Mouse (Mus musculus) heart, postnatal 4 days (tissue): ENCODE data around the gene Pabpn1l. TPM values are rescaled to one million over a fixed set of nuclear protein-coding genes. Genes with fewer than 3 reads are reported as not detected.

Source experiments
- DNase-seq: peaks from one replicate; pipeline ENCODE4 v3.0.0; 2021
- total RNA-seq, 2 experiments: library from RNA; stranded (reverse); gene quantifications; 2 replicates each; pipeline ENCODE4 v1.2.3; 2021

Pabpn1l gene
- total RNA-seq: not detected

- DNase-seq: no peak
Measured at GRCm38 (mm10) chr8:122622727-122623126, at the start of gene Pabpn1l. Pabpn1l (minus strand) TSS chr8:122622739.

- DNase-seq: no peak
Measured at GRCm38 (mm10) chr8:122671894-122672293, 49.4 kb upstream of the Pabpn1l start.

DNA sequence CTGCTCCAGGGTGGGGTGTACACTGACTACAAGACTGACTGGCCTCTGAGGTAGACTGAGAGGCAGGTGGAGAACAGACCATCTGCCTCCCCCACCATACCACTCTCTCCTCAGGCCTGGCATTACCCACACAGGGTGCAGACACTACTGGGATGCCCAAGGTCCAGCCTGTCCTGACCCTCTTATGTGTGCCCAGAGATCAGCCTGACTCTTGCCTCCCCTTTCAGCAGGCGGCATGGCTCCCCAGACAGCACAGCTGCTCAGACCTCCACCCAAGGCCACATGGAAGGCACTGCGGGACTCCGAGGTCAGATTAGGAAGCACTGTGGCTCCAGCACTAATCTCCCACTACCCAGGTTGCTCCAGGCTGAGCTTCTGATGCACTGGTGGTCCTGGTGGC, 48.2 kb upstream of the Pabpn1l start:
- DNase-seq: no peak

GRCm38 (mm10) chr8:122670001-122670400, 47.5 kb upstream of the Pabpn1l start:
- no peak for DNase-seq

DNA sequence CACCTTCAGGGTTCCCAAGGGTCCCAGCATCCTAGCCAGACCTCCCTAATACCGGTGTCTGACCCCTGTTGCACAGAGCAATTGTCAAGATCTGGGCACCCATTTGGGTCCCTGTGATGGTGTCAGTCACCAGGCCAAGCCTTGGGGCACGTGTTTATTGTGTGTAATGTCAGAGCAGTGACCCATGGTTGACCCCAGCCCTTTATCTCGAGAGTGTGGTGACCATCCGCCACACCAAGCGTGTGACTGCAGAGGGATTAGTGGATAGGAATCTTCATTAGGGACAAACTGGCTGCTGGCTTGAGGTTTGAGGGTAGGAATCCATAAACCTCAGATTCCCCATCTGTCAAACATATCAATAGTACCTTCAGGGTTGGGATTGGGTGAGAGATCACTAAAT, 46.8 kb upstream of the Pabpn1l start:
- DNase-seq: no peak

DNA sequence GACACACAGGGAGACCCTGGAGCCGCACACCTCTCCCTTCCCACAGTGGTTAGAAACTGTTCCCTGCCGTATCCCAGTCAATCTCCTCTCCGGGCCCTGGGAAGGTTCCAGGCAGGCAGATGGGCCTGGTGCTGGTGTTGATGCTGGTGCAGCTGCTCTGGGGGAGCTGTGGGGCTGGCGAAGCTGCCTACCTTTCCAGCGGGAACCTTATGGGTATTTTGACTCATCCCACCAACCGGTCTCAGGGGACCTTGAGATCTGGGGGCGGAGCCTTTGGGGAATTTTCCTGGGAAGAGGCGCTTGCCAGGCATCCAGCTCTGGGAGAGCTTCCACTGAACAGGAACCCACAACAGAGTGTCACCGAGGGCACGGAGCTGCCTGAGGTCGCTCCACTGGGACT, 45.3 kb upstream of the Pabpn1l start:
- DNase-seq: no peak

- DNase-seq: peak; percentile 27
Measured at GRCm38 (mm10) chr8:122666827-122667226, 44.3 kb upstream of the Pabpn1l start.

- DNase-seq: peak; percentile 63
Measured at GRCm38 (mm10) chr8:122666338-122666764, 43.8 kb upstream of the Pabpn1l start.

DNA sequence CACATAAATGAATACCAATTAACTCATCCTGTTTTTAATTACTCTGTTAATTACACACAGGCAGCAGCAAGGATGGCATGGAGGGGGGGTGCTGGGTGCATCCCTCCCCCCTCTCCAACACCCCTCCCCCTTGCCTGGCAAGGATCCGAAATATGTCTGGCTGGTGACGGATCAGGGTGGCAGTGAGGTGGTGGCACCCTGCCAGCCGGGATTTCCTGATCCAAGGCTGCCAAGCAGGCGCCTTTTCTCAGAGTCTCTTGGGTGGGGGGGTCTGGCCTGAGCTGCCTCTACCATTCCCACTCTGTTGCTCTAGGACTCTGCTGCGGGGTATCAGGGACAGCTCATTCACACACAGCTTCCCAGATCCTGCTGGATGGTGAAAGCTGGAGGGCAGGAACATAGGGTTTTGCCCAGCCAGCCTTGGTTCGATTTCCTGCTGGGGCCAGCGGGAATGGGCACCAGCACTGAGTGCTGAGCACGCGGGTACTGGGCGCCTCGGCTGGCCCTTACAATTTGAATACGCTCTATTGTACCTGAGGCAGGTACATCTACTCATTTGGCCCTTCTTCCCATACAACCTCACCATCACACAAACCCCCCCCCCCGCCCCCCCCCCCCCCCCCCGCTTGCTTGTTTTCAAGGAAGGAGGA, 43.3 kb upstream of the Pabpn1l start:
- DNase-seq: peak; percentile 90

DNA sequence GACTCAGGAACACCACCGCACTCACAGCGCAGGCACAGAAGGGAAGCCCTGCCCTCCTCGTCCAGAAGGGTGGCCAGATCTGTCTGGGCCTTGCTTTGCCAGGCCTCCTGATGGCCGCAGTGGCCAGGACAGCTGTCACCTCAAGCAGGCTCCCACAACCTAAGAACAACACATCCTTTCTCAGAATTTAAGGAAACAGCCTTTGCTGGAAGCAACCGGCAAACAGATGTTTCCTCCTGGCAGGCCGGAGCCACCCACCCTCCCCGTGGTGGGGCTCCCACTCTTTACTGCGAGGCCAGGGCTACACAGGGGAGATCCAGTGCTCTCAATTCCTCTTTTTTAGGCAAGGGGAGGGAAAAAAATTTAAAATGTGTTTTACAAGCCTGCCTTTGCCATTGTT, 42.7 kb upstream of the Pabpn1l start:
- peak; percentile 76 for DNase-seq

- no peak for DNase-seq
Measured at GRCm38 (mm10) chr8:122663670-122664069, 41.1 kb upstream of the Pabpn1l start.

DNA sequence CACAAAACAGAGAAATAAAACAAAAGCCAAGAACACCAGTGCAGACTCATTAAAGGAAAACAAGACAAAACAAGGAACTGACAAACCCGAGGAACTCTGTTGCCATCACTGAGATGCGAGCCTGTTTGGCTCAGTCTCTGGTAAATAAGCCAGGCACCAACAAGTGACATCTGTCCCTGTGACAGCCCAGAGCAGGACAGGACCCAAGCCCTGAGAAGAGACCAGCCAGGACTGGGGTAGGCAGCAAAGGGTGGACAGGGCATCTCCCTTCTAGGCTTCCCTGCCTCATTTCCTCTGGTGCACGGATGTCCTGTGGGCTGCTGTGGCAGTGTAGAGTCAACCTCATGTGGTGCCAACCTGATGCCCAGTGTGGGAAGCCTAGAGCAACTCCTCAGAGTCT, 40.6 kb upstream of the Pabpn1l start:
- DNase-seq: no peak

DNA sequence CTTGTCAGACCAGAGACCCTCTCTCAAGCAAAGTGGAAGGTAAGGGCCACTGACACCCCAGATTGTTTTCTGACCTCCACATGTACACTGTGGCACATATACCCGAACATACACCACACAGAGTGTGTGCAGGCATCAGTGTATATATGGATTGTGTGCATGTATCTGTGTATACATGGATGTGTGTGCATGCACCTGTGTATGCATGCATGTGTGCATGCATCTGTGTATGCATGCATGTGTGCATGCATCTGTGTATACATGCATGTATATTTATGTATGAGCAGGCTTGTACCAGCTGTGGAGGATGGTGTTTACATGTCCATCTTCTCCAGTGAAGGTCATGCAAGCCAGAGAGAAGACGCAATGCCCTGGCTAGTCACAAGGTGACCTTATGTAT, 39.4 kb upstream of the Pabpn1l start:
- DNase-seq: no peak

GRCm38 (mm10) chr8:122661138-122661537, 38.6 kb upstream of the Pabpn1l start:
- DNase-seq: peak; percentile 86

- no peak for DNase-seq
Measured at GRCm38 (mm10) chr8:122660022-122660421, 37.5 kb upstream of the Pabpn1l start.

DNA sequence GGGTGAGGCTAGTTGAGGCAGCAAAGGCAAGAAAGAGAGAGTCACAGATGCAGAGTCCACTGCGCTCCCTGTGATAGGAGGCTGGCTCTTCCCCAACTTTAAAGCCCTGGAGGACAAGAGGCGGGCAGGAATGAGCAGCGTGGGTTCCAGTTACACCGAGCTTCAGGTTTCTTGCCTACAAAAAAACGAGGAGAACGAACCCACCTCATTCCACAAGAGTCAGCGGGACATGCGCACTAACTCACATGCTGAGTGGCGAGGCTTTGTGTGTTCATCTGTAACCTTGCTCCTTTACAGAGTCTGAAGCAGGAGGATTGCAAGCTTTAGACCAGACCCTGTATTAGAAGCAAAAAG, 36.2 kb upstream of the Pabpn1l start:
- no peak for DNase-seq

DNA sequence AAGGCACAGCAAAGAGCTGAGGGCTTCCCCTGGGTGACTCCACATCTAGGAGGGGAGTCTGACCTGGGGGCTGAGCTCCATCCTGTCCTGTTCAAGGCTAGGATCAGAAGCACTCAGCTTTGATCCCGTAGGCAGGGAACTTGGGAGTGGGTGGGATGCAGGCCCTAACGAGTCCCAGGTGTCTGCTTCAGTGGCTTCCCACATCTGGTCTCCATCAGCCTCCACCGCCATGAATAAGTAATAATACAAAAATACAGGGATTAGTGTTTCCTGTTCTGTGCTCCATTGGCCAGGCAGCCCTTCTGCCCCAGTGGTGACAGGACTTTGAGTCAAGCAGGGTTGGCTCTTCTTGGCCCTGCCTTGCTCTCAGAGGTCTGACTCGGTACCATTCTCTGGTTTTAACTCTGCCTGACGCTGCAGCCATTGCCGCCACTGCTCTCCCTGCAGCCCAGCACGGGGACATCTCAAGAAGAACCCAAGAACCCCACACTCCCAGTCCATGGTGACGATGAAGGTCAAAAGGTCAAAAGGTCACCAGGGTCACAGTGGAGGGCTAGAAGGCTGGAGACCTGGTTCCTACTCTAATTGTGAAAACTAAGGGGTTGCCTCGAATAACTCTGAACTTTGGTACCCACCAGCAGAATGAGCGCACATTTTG, 35.7 kb upstream of the Pabpn1l start:
- DNase-seq: no peak

GRCm38 (mm10) chr8:122656056-122656999, 33.8 kb upstream of the Pabpn1l start:
- DNase-seq: peak; percentile 81

- peak; percentile 66 for DNase-seq
Measured at GRCm38 (mm10) chr8:122654768-122655167, 32.2 kb upstream of the Pabpn1l start.

GRCm38 (mm10) chr8:122652643-122653042, 30.1 kb upstream of the Pabpn1l start:
- DNase-seq: no peak

DNA sequence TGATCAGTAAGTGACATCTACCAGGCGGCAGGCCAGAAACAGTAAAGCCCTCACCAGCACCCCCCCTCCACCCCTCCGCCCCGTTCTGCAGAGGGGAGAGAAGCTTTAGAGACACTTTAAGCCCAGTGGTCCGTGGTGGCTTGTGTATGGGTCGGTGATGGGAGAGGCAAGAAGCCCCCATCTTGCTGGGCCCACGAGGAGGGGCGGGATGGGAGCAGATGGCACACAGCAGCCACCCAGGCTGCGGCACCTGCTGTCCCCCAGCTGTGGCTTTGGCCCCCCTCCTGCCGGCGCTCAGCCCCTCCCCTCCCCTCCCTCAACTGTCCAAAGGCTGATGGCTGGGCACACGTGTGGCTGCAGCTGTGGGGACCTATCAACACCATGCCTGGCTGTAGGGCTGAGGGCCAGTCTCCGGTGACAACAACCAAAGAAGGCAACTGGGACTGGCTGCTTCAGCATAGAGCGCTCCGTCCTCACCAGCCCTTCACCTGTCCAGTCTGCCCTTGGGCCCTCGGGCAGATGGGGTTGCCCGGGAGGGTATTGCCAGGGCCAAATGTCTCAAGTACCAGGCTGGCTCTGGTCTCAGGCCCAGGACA, 28.9 kb upstream of the Pabpn1l start:
- DNase-seq: peak; percentile 40

DNA sequence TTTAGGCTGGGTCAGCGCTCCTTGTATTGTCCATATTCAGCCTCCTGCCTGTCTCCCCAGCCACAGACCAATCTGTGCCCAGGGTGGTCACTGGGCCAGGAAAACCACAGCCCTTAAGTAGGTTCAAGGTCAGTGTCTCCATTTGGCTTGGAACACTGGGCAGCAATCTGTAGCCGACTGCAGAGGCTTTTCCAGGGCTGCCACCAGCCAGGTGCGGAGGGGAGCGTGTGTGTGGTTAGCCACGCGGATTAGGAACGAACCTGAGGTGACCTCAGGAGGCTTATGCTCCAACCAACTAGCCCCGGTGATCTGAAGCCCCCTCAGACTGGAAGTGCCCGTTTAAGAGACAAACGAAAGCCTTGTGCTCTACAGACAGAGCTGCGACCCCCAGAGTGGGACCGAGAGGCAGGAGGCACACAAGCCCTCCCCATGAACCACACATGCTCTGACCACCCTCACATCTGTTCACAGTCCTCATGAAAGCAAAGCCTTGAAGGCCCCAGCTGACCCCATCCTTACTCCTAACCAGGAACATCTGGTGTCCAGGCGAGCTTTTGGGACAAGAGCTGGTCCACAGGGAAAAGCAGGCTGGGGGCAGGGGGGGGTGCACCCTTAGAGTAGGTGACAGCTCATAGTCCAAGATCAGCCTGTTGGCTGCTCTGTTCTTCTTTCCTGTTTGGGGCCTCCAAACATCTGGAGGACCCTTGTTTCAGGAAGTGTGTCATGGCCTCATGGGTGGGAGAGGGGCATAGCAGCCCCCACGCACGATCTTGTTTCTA, 25.8 kb upstream of the Pabpn1l start:
- no peak for DNase-seq
